Mouse (Mus musculus) megakaryocyte, embryonic 14.5 days (primary cell): ENCODE results near the gene Il31ra. TPM values are rescaled to one million over a fixed set of nuclear protein-coding genes. Genes with fewer than 3 reads are reported as not detected.

ENCODE experiments used
- H3K27me3 ChIP-seq: replicated peaks from 2 replicates; pipeline ENCODE3; 2012; ENCODE audit warnings: inconsistent platforms
- H3K36me3 ChIP-seq: replicated peaks from 2 replicates; pipeline ENCODE3; 2012; ENCODE audit warnings: low read length, inconsistent platforms, mixed read lengths
- H3K4me1 ChIP-seq: 2 replicates; pipeline ENCODE4 v1.6.1; 2012; ENCODE audit warnings: inconsistent platforms
- H3K4me3 ChIP-seq: replicated peaks from 2 replicates; pipeline ENCODE3; 2012; ENCODE audit warnings: moderate library complexity, mild to moderate bottlenecking, inconsistent platforms
- H3K9me3 ChIP-seq: 2 replicates; pipeline ENCODE4 v1.6.1; 2012; ENCODE audit warnings: inconsistent platforms
- FLI1 ChIP-seq: IDR thresholded peaks from 2 replicates; pipeline ENCODE4 v1.6.1; 2012; ENCODE audit warnings: low read length, inconsistent platforms, mixed read lengths
- GATA1 ChIP-seq: IDR thresholded peaks from 3 replicates; pipeline ENCODE4 v1.6.1; 2012; ENCODE audit warnings: mixed read lengths, low read length, inconsistent platforms, borderline replicate concordance
- polyA plus RNA-seq: library from polyadenylated mRNA; stranded (reverse); fragments of >175 nt; gene quantifications from 2 replicates; pipeline ENCODE4 v1.2.3, GENCODE M21; 2012; ENCODE audit warnings: low replicate concordance; ENCODE audit not compliant: insufficient read depth

Gene Il31ra
- polyA plus RNA-seq, 1 experiment: not detected

DNA sequence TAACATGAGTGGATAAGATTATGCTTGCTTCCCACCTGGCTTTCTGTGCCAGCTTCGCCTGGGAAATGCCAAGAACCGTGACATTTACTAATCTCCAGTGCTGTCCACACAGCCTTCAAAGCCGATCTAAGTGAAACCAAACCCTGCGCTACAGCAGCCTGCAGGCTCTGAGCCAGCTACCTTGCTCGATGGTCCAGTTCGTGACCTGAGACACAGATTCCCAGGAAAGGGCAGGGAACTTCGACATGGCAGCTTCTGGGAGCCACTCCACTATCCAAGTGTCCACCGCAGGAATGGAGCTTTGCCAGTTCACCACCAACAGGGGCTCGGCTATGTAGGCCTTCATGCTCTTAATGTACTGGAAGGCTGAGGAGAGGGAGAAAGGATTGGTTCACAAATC, 60.6 kb downstream of the Il31ra start:
- Histone ChIP-seq H3K4me3 (no peak overlapping the region), H3K4me1 (peaks cover 5% of the 10 kb centered on the region), H3K36me3 (no peaks in the 10 kb centered on the region), H3K27me3 (peaks cover 9% of the 10 kb centered on the region), H3K9me3 (no peaks in the 10 kb centered on the region)
- TF ChIP-seq GATA1 (no peak), FLI1 (no peak)

DNA sequence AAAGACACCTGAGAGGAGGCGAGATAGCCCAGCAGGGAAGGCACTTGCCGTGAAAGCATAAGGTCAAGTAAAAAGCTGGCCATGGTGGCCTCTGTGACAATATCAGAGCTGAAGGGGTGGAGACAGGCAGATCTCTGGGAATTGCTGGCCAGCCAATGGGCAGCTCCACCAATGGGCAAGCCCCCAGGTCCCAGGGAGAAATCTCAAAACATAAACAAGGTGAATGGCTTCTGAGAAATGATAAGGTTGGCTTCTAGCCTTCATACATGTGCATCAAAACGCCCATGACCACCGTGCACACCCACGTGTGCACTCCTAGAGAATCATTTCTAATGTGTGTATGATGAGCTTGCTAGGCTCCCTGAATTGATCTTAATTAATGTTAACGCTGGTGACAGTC, 61.9 kb downstream of the Il31ra start:
- no peaks in the 10 kb centered on the region for H3K9me3 ChIP-seq

DNA sequence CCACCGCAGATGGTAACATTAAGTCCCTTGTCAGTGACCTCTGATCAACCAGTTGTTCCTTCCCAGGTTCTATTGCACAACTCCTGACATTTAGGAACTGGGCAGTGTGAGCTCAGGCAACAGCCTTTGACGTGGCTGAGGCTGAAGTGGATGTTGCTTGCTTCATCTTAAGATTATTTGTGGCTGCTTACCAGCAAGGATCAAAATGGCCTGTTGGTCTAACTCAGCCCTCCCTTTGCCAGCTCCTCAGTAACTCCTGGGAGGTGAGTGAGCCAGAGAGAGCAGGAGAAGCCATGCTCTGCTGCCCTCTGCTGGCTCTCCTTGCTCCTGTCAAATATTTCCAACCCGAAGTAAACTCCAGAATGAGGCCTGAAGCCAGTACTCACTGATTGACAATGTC, 64.3 kb downstream of the Il31ra start:
- H3K9me3 ChIP-seq: peaks cover 9% of the 10 kb centered on the region
- H3K4me3 ChIP-seq: no peak overlapping the region
- peaks cover 10% of the 10 kb centered on the region for H3K27me3 ChIP-seq
- peaks cover 5% of the 10 kb centered on the region for H3K4me1 ChIP-seq
- H3K36me3 ChIP-seq: no peaks in the 10 kb centered on the region
- TF ChIP-seq GATA1 (no peak), FLI1 (no peak)

More for the DNA sequence above, 61.9 kb downstream of the Il31ra start:
- H3K4me3 ChIP-seq: no peak overlapping the region
- H3K36me3 ChIP-seq: no peaks in the 10 kb centered on the region
- peaks cover 5% of the 10 kb centered on the region for H3K4me1 ChIP-seq
- TF ChIP-seq FLI1 (no peak), GATA1 (no peak)
- peaks cover 9% of the 10 kb centered on the region for H3K27me3 ChIP-seq

DNA sequence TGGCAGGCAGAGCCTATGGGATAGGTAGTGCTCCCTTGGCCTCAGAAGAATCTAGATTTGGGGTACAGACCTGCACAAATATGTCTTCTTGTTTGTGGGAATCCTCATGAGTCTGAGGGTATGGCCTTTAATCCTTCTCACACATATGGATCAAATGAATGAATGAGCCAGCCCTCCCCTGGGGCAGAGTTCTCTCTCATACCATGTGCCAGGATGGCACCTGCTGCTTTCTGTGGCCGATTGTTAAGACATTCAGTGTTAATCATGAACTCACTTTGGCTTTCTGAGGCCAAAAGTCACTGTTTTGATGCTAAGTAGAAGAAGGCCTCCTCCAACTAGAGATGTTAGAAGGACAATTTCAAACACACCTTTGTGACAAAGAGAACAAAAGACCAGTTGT, 67.0 kb downstream of the Il31ra start:
- peaks cover 6% of the 10 kb centered on the region for H3K4me1 ChIP-seq
- H3K9me3 ChIP-seq: peaks cover 9% of the 10 kb centered on the region
- no peaks in the 10 kb centered on the region for H3K36me3 ChIP-seq
- peaks cover 6% of the 10 kb centered on the region for H3K27me3 ChIP-seq
- H3K4me3 ChIP-seq: no peak overlapping the region
- TF ChIP-seq FLI1: no peak
- TF ChIP-seq GATA1: no peak

DNA sequence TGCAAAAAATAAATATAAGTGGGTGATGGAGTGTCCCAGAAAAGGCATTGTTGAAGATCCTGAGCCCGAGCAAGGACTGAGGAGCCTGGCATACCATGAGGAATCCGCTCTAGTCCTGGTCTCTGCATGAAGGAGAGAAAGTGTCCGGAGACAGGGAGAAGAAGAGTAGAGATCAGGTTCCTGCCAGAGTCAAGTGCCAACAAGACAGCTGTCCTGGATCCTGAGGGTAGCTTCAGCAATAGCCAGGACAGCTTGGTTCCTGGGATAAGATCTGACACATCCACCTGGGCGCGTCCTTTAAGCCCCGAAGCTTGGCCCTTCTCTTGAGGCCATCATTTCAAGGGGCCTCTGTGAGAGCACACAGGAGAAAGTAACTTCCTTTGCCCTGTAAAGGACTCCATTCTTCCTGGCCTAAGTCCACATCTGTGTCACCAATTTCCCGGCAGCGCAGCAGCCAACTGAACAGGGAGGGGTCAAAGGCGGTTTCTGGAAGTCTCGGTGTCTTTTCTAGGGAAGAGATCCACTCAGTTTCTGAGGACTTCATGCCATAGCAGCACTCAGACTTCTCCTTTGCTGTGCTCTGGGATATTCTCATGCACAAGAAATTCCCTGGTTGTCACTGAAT, 70.7 kb downstream of the Il31ra start:
- no peaks in the 10 kb centered on the region for H3K36me3 ChIP-seq
- no peak overlapping the region for H3K4me3 ChIP-seq
- peaks cover 9% of the 10 kb centered on the region for H3K27me3 ChIP-seq
- TF ChIP-seq FLI1: no peak
- TF ChIP-seq GATA1: no peak
- H3K9me3 ChIP-seq: peaks cover 9% of the 10 kb centered on the region
- H3K4me1 ChIP-seq: 0 out of 2 replicates have a peak, but pooled peaks cover 3% of the 10 kb centered on the region

DNA sequence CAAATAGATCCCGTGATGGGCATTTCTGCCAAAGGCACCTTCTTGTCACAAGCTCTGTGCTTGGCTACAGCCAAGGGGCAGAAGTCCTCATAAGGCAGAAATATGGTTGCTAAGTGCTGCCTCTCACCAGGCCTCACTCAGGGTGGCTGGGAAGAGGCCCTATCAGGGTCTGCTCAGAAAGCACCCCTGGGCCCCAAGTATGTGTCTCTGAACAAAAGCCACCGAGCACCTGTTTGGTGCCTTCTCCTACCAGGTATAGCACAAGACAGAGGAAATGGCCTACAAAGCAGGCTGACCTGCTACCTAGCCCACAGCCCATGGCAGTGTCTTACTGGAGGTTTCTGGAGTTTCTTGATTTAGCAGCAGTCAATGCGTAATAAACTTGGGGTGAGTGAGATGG, 71.3 kb downstream of the Il31ra start:
- Histone ChIP-seq H3K4me3 (no peak overlapping the region), H3K36me3 (no peaks in the 10 kb centered on the region), H3K27me3 (peaks cover 13% of the 10 kb centered on the region), H3K9me3 (peaks cover 9% of the 10 kb centered on the region), H3K4me1 (0 out of 2 replicates have a peak, but pooled peaks cover 3% of the 10 kb centered on the region)
- TF ChIP-seq GATA1 (no peak), FLI1 (no peak)

DNA sequence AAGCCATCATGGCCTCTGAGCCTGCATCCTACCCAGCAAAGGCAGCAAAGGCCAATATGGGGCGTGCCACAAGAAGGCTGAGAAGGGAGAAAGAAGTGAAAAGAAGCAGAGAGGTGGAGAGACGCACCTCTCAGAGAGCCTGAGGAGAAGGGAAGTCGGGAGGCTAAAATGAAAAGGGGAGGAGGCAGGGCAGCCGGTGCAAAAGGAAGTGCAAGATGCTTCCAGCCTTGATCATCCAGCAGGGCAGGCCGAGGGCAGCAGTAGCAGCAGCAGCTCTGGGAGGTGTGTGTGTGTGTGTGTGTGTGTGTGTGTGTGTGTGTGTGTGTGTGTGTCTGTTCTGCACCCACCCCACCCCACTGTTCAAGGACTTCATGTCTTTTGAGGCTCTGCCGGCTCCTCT, 71.9 kb downstream of the Il31ra start:
- TF ChIP-seq GATA1: no peak
- no peak for TF ChIP-seq FLI1
- Histone ChIP-seq H3K9me3 (peaks cover 9% of the 10 kb centered on the region), H3K36me3 (no peaks in the 10 kb centered on the region), H3K4me3 (no peak overlapping the region), H3K4me1 (0 out of 2 replicates have a peak, but pooled peaks cover 3% of the 10 kb centered on the region), H3K27me3 (peaks cover 13% of the 10 kb centered on the region)

DNA sequence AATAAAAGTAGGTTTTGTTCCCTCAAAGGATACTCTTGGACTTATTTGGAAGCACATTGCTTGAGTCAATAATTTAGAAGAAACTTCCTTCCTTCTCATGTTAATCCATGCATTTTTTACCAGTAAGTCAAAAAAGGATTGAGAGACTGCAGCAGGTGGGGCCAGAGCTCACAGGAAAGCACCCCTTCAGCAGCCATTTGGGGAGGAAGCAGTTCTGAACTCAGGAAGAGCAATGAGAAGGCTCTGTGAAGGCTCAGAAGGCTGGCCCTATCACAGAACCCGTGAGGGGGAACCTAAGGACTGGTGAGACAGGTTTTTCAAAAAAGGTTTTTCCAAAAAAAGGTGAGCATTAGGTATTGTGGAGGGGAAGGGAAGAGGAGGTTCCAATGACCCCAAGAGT, 79.6 kb downstream of the Il31ra start:
- no peak for TF ChIP-seq FLI1
- no peak for TF ChIP-seq GATA1
- no peak overlapping the region for H3K4me3 ChIP-seq
- no peaks in the 10 kb centered on the region for H3K9me3 ChIP-seq
- H3K36me3 ChIP-seq: peaks cover 12% of the 10 kb centered on the region
- peaks cover 7% of the 10 kb centered on the region for H3K27me3 ChIP-seq
- peaks cover 14% of the 10 kb centered on the region for H3K4me1 ChIP-seq

DNA sequence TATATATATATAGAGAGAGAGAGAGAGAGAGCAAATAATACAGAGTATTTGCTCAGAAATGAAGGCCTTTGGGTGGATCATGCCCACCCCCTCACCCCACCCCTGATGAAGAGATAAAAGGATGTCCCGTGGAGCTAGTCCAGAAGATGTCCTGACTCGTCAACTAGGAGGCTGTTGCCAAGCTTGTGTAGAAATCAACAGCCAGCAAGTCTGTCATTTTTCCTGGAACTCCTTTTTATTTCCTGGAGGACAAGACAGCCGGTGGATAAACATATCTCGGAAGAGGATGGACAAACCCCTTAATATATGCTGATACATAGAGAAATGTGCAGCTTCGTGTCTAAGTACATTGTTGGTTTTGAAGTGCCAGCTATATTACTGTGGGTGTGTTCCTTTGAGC, 81.3 kb downstream of the Il31ra start:
- no peak for TF ChIP-seq GATA1
- TF ChIP-seq FLI1: no peak

DNA sequence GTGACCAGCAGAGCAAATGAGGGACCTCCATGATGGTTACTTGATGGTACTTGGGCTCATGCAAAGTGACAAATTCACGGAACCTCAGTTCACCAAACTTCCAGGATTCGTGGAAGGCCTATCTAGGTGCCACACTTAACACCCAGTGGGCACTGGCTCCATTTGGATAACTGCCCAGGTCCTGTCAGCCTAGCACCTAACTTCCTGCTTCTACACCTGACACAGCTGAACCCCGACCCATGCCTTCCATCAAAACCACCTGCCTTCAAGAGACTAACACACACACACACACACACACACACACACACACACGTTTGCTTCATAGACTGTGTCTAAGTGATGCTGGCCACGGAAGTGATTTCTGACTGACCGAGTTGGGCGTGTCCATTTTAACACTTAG, 82.3 kb downstream of the Il31ra start:
- Histone ChIP-seq H3K9me3 (no peaks in the 10 kb centered on the region), H3K4me1 (peaks cover 22% of the 10 kb centered on the region), H3K36me3 (peaks cover 39% of the 10 kb centered on the region), H3K27me3 (peaks cover 3% of the 10 kb centered on the region), H3K4me3 (no peak overlapping the region)
- TF ChIP-seq FLI1 (no peak), GATA1 (no peak)

More for the DNA sequence above, 81.3 kb downstream of the Il31ra start:
- no peak overlapping the region for H3K4me3 ChIP-seq
- H3K4me1 ChIP-seq: peaks cover 22% of the 10 kb centered on the region
- peaks cover 3% of the 10 kb centered on the region for H3K27me3 ChIP-seq
- H3K36me3 ChIP-seq: peaks cover 29% of the 10 kb centered on the region
- no peaks in the 10 kb centered on the region for H3K9me3 ChIP-seq
